Mouse (Mus musculus) midbrain, embryonic 11.5 days (tissue): ENCODE measurements around the gene Slc22a12. TPM values are rescaled to one million over a fixed set of nuclear protein-coding genes. Genes with fewer than 3 reads are reported as not detected.

Experiments used
- microRNA-seq: library from miRNA; unstranded; fragments of <30 nt; microRNA quantifications from one replicate; pipeline ENCODE4, GENCODE M21; 2017
- polyA plus RNA-seq: library from polyadenylated mRNA; unstranded; fragments of >200 nt; fragmentation: Nextera tagmentation; extraction: Ambion mirVana; gene quantifications from 2 replicates; pipeline ENCODE4 v1.2.1, GENCODE M21; 2014

Slc22a12 gene
- polyA plus RNA-seq, 1 experiment from 2014 or later: not detected

Small RNA genes lying within 50 kb of the gene (microRNA-seq; reads per million reads assigned to microRNA genes)
- gene Gm26460: not detected

Other genes with a start within 250 kb of the Slc22a12 start
- gene Cdc42bpg, start 236.6 kb downstream of the Slc22a12 start, polyA plus RNA-seq: 0.23 and 0.42 TPM in 2 replicates
- 51.2 and 54.7 TPM in 2 replicates for gene Men1, start 208.1 kb downstream of the Slc22a12 start, polyA plus RNA-seq
- 6.2 and 8.6 TPM in 2 replicates for gene Map4k2, start 201.9 kb downstream of the Slc22a12 start, polyA plus RNA-seq
- gene Sf1, start 179.3 kb downstream of the Slc22a12 start, polyA plus RNA-seq: 186 and 215 TPM in 2 replicates
- 0.81 and 1.8 TPM in 2 replicates for gene Pygm, start 158.6 kb downstream of the Slc22a12 start, polyA plus RNA-seq
- gene Rasgrp2, start 143.7 kb downstream of the Slc22a12 start, polyA plus RNA-seq: 14.1 and 16.8 TPM in 2 replicates
- 9.2 and 9.5 TPM in 2 replicates for gene Nrxn2, start 124.3 kb downstream of the Slc22a12 start, polyA plus RNA-seq